Mouse (Mus musculus): Measurements from ENCODE around the gene Cpne6. TPM values are rescaled to one million over a fixed set of nuclear protein-coding genes. Genes with fewer than 3 reads are reported as not detected.

Gene Cpne6
- total RNA-seq, 2 experiments from 2014 or later = 180 to 216 TPM

DNA sequence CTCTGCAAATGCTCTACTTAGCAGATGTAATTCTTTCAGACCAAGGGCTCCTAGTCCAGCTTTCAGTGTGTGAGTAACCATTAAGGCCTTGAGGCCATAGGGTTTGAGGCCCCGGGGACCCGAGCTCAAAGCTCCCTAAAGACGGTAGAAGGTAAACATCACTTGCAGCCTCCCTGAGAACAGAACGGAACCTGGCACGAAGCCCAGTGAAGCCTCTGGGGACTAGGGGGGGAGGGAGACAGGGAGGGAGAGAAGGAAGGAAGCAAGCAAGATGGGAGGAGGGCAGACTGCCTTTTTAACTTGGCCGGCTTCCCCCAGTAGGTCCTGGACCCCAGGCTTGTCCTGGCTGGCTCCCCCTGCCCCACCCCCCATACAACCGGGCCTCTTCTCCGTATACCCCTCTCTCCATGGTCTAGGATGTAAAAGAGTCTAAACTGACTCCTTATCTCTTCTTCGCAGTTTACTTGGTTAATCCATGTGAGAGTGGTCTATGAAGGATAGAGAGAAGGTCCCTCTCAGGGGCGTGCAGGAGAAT, 30.6 kb downstream of the Cpne6 start:
- peak; percentile 74 to 83 for DNase-seq (ENCODE audit: low spot score in 2 of 2)
- intact Hi-C loops (cut with DNase I) = no loop called here

DNA sequence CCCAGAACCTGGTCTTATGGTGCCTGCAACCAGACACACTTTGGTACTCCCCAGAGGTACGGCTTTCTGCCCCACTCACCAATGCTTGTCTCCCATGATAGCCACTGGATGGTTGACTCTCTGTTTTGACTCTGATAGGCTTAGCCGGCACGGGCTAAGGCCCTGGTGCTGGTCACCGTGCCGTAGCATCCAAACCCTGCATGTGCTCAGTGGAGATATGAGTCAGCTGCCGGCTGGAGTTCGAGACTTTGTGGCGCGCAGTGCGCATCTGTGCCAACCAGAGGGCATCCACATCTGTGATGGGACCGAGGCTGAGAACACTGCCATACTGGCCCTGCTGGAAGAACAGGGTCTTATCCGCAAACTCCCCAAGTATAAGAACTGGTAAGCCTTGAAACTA, 32.0 kb downstream of the Cpne6 start:
- intact Hi-C loops (cut with DNase I) = no loop called here
- DNase-seq (ENCODE audit: low spot score in 2 of 2) = no peak

DNA sequence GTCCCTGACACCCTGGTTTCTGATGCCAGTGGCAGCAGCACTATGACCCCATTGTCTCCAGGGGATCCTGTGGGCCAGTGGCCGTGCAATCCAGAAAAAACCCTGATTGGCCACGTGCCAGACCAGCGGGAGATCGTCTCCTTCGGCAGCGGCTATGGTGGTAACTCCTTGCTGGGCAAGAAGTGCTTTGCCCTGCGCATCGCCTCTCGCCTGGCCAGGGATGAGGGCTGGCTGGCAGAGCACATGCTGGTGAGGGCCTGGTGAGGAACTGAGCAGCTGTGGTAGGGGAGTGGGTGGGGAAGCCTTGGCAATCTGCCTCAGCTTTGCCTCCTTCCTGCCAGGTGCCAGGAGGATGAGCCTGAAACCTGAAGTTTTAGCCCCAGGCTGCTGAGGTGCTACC, 34.1 kb downstream of the Cpne6 start:
- DNase-seq (ENCODE audit: low spot score in 2 of 2) = no peak

DNA sequence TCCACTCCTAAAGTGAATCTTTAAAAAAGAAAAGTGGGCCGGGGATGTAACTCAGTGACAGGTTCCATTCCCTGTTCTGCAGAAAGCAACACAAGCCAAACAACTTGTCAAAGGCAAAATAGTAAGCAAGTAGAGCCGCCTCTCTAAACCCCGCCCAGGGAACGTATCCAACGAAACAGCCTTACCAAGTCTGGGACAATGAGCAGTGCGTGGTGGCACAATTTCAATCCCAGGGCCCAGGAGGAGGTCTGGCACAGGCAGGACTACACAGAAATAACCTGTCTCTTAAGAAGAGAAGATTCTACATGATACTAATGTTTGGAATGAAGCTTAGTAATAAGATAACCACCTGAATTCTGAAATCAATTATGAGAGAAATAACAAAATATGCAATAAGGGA, 39.9 kb downstream of the Cpne6 start:
- DNase-seq (ENCODE audit: low spot score in 2 of 2) = no peak
- intact Hi-C loops (cut with DNase I) = no loop called here

More for the DNA sequence above, 34.1 kb downstream of the Cpne6 start:
- intact Hi-C loops (cut with DNase I) = no loop called here

DNA sequence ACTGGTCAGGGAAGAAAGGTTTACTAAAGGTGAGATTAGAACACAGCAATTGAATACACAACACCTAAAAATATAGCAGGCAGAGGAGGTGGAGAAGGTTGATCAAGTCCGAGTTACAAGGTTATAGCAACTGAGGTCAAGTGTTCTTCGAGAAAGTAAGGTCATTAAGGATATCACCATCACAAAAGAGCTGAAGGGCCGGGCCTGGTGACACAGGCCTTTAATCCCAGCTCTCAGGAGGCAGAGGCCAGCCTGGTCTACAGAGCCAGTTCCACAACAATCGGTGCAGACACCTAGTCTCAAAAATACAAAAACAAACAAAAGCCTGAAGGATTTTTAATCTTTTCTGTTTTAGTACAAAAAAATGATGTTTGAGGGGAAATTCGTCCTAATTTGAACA, 41.1 kb downstream of the Cpne6 start:
- intact Hi-C loops (cut with DNase I) = no loop called here
- DNase-seq (ENCODE audit: low spot score in 2 of 2) = no peak

DNA sequence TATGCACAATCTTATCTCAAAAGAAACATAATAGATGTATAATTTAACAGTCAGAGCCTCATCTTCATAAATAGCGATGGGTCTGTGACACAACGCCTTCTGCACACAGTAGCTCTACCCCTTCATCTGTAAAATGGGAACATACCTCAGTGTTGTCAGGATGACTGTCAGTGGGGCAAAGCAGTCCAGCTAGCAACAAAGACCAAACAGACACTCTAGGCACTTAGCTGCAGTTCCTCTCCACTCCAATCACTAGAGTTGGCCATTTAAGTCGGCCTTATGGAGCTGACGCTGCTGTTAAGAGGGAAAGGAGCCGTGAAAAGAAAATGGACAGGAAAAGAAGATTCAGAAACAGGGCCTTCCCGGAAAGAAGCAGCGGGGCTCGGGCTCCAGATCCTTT, 41.5 kb downstream of the Cpne6 start:
- no peak for DNase-seq (ENCODE audit: low spot score in 2 of 2)

DNA sequence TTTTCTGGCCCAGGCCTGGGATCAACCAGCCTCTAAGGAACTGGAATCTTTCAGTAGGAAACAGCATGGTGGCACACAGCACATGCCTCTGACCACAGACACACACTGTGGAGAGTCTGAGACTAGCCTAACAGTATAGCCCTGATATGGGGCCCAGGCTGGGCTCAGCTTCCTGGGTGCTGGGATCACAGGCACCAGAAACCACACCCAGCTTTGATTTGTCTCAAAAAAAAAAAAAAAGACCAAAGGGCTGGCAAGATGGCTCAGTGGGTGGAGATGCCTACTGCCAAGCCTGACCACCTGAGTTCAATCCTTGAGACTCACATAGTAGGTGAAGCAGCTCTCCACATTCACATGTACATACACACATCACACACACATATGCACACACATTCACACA, 44.4 kb downstream of the Cpne6 start:
- DNase-seq (ENCODE audit: low spot score in 2 of 2) = no peak
- intact Hi-C loops (cut with DNase I) = no loop called here

More for the DNA sequence above, 41.5 kb downstream of the Cpne6 start:
- intact Hi-C loops (cut with DNase I) = no loop called here

DNA sequence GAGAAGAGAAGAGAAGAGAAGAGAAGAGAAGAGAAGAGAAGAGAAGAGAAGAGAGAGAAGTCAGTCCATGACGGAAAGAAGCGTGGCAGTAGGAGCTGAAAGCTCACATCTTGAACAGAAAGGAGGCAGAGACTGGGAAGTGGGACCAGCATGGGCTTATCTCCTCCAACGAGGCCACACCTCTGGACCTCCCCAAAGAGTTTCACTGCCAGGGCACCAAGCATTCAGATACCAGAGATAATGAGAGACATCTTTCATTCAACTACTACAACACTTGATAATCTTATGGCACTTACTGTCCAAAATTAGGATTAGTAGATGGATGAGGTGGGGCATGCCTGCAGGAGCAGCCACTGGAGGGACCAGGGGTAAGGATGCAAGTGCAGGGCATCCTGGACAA, 45.5 kb downstream of the Cpne6 start:
- intact Hi-C loops (cut with DNase I) = loop anchor here (2.0 kb wide), 1 partner anchor 59 kb away; no protein-coding TSS in a partner anchor
- DNase-seq (ENCODE audit: low spot score in 2 of 2) = no peak

DNA sequence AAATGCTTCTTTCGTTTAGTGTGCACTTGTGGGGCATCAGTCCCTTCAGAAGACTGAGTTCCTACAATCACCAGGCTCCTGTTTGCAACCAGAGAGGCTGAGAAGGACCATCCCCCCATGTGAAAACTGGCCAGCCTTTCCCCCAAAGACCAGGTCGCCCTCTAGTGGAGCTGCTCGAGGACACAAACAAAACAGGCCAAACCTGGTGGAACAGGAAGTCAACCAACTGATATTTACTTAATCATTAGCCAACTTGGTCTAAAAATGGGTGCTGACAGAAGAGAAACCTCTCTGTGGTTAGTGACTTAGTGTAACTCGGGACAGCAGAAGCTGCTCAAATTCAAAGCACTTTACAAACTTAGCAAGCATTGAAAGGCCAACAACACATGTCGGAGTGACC, 46.8 kb downstream of the Cpne6 start:
- intact Hi-C loops (cut with DNase I) = loop anchor here (2.0 kb wide), 1 partner anchor 60 kb away; no protein-coding TSS in a partner anchor
- DNase-seq (ENCODE audit: low spot score in 2 of 2) = peak; percentile 57 to 71

DNA sequence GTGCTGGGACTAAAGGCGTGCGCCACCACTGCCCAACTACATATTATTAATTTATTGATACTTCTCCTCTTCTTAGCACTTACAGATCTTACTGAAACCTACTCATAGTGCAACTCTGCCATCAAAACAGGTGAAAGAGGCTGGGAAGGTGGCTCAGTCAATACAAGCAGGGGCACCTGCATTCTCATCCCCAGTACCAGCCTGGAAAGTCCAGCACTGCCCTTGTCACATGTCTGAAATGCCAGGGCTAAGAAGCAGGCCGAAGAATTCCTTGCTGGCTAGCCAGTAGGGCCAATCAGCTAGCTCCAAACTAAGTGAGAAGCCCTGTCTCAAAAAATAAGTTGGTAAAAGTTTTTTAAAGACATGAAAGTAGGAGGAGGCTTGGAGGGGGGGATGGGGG, 47.3 kb downstream of the Cpne6 start:
- DNase-seq (ENCODE audit: low spot score in 2 of 2) = no peak
- intact Hi-C loops (cut with DNase I) = loop anchor here (2.0 kb wide), 1 partner anchor 61 kb away; no protein-coding TSS in a partner anchor

DNA sequence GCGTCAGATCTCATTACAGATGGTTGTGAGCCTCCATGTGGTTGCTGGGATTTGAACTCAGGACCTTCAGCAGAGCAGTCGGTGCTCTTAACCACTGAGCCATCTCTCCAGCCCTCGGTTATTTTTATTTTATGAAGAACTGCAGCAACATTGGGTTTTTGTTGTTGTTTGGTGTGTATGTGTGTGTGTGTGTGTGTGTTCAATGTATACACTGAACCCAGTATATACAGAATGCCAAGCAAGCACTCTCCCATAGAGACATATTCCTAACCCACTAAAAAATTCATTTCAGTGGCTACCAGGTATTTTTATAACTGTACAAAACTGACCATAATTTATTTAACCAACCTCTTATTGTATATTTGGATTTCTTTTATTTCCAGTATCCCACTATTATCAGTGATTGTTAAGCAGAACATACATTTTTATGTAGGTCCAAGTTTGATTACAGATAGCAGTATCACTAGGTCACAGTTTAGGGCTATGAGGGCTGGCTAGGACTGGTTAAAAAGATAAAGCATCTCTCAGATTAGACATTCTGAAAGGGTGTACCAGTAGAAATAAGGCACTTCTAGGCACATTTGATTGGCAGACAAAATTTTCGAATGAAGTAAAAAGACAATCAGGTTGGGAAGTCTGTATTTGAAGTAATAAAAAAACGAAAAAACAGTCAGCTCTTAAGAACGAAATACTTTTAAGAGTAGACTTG, 48.6 kb downstream of the Cpne6 start:
- intact Hi-C loops (cut with DNase I) = no loop called here
- DNase-seq (ENCODE audit: low spot score in 2 of 2) = no peak

DNA sequence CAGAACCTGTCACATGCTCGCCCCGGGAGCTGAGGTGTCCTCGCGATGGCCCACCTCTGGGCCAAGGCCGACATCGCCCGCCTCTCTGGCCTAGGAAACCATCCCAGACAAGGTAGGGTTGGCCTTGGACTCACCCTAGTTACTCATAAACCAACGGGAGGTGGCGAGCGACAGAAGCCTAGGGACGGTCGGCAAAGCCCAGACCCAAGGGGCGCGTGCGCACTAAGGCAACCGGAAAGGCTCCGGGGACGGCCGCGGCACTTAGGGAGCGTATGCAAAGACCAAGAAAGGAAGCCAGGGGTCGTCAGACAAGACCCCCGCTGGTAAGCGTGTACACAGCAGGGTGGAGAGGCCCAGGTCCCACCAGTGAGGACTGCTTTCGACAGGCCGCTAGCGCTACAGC, 49.6 kb downstream of the Cpne6 start, which contains the start of gene Dcaf11:
TSS of gene Dcaf11 (plus strand) at position 208 of the 403 bp plus-strand sequence.
- DNase-seq (ENCODE audit: low spot score in 2 of 2) = peak; percentile 87 to 93
- intact Hi-C loops (cut with DNase I) = loop anchor here (2.0 kb wide), 1 partner anchor 19 kb away; the partner anchor contains the start of gene Psme1

DNA sequence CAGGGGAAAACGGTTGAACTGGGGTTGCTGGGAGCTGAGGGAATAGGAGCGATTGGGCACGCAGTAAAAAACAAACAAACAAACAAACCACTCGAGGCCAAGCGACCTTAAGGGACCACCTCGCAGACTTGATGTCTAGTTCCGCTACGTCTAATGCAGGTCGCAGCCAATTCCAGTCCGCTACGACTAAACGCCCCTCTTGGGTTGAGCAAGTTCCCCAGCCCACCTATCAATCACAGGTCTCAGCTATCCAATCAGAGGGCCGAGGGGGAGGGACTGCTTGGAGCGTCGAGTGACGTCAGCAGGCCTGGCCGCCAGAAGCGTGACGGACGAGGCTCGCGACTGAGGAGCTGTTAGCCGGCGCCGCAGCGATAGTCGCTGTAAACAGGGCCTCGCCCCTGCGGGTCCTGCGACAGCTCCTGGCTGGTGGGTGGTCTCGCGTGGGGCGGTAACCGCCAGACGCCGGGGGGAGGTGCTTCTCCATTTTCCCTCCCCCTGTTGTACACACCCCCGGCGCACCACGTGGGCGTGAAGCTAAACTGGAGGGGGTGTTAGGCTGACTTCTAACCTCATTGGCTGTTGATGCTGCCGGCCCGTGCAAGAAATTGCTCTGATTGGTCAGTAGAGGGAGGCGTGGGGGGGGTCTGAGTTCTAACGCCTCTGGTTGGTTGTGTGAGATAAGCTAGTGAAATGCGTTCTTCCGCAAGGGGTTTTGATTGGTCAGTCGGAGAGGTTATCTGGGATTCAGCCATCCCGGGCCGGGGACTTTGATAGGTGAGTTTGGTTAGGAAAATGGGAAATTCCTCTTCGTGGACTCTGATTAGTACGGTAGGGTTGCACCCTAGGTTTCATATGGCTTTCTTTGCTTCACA, 50.2 kb downstream of the Cpne6 start, which contains the start of gene A730061H03Rik:
TSS of gene A730061H03Rik (minus strand) at position 205 of the 872 bp plus-strand sequence.
- peak; percentile 97 to 100 for DNase-seq (ENCODE audit: low spot score in 2 of 2)
- intact Hi-C loops (cut with DNase I) = loop anchor here (2.0 kb wide), 1 partner anchor 18 kb away; the partner anchor contains the start of gene Psme1

DNA sequence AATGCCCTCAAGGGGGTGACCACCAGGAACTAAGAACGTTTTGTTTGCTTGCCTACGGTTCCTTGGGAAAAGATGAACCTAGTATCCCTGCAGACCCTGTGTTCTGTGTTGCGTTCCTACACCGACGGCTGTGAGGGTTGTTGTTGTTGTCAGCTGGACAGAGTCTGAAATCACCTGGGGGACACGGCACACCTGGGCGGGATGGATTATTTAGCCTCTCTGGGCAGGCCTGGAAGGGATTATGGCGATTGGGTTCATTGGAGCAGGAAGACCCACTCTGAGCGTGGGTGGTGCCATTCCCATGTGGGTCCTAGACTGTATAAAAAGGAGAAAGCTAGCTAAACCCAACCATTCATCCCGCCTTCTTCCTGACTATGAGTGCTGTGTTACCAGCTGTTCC, 51.6 kb downstream of the Cpne6 start:
- intact Hi-C loops (cut with DNase I) = loop anchor here (2.0 kb wide), 1 partner anchor 17 kb away; the partner anchor contains the start of gene Psme1

DNA sequence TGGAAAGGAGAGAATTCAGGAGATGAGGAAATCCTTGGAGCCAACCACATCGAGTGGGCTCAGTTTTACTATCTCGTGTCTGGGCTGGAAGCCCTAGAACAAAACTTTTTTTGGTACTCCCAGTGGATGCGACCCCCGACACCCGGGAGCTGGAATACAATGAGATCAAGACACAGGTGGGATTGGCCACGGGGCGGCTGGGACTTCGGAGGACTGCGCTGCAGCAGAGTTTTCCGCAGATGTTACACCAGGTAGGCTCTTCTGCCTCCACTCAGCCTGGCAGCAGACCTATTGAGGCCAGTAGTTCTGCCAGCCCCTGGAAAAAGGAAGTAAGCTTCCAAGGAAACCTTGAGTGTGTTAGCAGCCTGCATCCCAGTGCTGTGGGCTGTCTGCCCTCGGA, 53.0 kb downstream of the Cpne6 start:
- DNase-seq (ENCODE audit: low spot score in 2 of 2) = no peak
- intact Hi-C loops (cut with DNase I) = no loop called here

More for the DNA sequence above, 51.6 kb downstream of the Cpne6 start:
- no peak for DNase-seq (ENCODE audit: low spot score in 2 of 2)

DNA sequence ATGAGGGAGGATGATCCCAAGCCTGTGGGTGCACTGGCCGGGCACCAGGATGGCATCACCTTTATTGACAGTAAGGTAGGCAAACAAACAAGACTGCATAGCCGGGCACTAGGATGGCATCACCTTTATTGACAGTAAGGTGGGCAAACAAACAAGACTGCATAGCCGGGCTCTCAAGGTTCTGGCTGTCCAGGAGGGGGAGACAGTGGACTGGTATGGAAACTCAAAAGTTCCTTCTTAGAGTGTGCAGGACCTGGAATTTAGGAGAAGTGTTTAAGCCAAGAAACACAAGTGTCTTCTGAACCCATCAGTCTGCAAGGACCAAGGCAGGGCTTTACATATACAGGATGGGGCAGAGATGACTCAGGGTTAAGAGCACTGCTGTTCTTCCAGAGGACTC, 55.5 kb downstream of the Cpne6 start:
- DNase-seq (ENCODE audit: low spot score in 2 of 2) = no peak
- intact Hi-C loops (cut with DNase I) = no loop called here

Data from left cerebral cortex, postnatal 25 days (tissue).